Mouse (Mus musculus) thymus, postnatal 25 days (tissue): ENCODE data around the gene Epha8.

Experiments used
- DNase-seq: peaks from one replicate; pipeline ENCODE4 v3.0.0; 2022

The Epha8 gene

GRCm38 (mm10) chr4:136899154-136899553, 57.5 kb downstream of the Epha8 start:
- no peak for DNase-seq

DNA sequence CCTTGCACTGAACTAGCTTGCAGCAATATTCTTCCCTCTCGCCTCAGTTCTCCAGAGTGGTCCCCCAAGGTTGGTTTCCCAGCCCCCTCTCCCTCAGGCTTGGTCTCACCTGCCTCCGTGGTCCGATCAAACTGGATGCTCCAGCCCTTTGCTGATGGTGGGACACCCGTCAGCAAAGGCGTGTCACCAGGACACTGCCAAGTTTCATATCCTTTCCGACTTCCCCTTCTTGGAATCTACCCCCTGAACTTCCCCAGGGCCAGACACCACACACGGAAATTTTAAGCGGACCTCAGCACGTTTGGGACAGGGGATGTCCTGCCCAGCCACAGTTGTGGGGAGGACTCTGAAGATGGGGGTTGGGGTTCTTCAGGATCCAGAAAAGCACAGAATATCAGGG, 58.0 kb downstream of the Epha8 start, which contains the start of gene C1qa:
C1qa (minus strand) TSS at position 167 of the 400 bp plus-strand sequence.
- DNase-seq, result no peak

DNA sequence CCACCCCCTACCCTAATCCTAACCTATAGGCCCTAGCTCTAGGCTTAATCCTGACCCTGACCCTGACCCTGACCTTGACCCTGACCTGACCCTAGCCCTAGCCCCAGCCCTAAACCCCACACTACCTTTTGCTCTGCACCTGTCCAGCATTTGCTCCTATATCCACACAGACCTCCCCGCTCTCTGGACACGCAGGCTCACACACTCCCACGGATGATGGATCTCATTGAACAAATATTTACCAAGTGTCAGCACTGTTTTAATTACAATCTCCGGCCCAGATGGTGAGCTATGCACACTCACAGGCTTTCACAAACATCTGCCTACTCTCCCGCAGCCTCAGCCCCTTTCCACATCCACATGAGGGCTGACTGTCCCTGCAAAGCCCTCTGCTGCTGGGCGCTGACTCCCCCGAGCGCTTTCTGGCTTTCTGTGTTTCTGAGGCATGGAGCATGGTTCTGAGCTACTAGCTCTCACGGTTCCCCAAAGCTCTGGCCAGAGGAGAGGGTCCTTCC, 58.5 kb downstream of the Epha8 start:
- DNase-seq, result no peak

DNA sequence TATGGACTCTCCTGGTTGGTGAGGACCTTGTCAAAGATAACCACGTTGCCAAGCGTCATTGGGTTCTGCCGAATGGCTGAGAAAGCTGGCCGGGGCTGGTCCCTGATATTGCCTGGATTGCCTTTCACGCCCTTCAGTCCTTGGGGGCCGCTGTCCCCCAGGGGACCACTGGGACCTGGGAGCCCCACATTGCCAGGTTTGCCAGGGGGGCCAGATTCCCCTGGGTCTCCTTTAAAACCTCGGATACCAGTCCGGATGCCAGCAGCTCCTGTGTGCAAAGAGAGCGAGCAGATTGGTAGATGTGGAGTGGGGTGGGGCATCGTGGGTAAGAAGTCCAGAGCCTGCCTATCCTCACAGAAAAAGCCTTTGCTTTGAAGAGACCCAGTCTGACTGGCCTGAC, 60.2 kb downstream of the Epha8 start:
- DNase-seq, result no peak

DNA sequence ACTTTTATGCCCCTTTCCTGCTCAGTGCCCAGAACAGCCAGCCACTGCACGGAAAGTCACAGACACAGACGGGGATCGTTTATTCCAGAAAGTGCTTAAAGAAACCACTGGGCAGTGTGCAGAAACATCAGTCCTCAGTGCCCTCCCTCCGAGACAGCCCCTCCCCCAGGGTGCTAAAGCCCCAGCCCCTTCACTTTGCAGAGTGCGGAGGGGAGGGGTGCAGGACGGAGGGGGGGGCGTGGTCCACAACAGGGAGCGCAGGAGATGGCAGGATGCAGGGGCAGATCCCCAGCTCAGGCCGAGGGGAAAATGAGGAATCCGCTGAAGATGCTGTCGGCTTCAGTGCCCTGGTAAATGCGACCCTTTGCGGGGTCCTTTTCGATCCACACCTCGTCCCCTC, 60.8 kb downstream of the Epha8 start:
- DNase-seq, result no peak

DNA sequence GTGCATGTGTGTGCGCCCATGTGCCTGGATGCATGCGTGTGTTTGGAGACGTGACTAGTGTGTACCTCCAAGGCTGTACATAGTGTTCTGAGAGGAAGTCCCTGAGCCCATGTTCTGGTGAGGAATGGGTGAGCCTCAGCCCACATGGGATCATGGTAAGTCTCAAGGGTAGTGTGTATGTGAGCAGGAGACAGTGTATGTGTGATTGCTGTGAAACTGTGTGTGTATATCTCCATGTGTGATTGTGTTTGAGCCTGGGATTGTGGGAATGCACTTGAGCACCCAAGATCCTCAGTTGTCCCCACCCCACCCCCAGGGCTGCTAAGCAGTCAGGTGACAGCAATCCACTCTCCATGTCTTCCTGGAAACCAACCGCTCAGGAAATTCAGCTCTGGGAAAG, 61.8 kb downstream of the Epha8 start:
- DNase-seq, result no peak

DNA sequence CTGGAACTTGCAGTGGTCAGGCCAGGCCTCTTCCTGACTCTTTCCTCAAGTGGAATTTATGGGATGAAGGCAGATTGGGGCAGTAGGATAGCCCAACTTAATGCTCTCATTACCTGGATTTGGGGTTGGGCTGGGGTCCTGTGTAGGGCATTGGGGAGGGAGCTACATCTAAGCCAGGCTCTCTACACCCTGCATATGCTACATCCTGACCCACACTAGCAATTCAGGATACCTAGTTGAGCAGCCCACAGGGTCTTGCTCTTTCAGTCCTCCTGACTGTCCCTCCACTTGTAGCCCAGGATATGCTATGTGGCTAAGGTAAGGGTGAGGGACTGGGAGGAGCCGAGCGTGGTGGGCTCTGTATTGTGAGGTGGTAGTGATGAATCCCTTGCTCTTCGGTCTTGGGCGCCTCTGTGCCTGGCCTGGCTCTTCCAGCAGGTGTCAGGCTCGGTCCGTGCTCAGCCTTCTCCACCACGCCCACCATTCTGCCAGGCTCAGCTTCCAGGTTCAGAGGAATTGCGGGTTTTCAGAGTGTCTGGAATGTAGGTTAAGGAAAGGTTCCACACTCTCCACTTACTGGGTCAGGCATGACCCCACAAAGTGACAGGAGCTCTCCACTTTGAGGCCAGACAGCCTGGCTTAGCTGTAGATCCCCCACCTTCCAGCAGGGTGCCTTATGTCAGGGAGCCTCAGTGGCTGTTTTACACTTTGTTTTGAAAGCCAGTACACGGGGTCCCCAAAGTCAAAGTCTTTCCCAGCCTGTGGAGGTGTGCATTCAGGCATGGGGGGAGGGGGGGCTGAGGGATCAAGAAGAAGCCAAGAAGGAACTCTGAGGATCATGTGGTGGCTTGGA, 62.7 kb downstream of the Epha8 start:
- DNase-seq, result no peak

DNA sequence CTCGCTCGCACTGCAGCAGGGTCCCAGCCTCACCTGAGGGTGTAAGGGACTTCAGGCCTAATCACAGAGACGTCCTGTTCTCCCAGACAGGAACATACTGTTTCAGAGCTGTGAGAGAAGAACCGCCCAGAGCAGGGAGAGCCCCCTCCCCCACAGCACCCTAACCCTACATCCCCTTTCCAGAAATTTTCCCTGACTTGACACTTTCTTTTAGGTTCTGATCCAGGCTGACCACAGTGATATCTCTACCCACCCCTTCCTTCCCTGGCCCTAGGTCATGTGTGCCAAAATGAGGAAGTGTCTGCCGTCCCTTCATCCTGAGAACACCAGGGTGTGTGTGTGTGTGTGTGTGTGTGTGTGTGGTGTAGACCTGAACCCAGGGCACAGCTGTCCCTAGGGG, 63.8 kb downstream of the Epha8 start, which contains the start of gene C1qc:
C1qc (minus strand) TSS at position 255 of the 400 bp plus-strand sequence.
- DNase-seq, result no peak

DNA sequence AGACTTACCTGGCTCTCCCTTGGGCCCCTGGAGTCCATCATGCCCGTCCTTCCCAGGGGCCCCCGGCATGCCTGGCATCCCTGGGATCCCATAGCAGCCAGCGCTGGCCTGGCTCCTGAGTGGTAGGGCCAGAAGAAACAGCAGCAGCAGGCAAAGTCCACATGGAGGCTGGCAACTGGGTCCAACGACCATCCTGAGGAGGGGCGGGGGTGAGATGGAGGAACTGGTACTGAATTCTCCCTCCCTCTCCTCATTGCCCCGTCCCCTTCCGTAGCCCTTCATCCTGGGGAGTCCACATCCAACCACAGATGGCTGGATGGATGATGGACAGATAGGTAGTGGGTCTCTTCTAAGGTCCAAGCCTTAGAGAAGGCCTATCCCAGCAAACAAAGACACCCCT, 64.2 kb downstream of the Epha8 start:
- DNase-seq, result no peak

DNA sequence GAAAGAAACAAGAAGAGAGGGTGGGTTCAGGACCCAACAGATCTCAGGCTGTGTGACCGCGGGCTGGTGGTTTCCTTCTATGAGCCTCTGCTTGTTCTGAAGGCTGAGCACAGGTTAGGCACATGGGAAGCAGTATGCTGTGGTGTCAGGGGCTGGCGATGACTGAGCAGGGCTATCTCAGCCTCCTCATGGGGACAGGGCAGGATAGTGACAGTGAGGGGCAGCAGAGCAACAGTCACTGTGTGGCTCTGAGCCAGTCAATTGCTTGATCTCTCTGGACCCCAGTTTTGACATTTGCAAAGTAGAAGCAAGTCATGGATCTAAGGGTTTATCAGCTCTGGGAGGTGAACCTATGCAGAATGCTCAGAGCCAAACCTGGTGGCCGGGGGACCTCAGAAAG, 65.5 kb downstream of the Epha8 start:
- DNase-seq, result no peak

- DNase-seq, result no peak
Observed at GRCm38 (mm10) chr4:136889981-136890380, 66.6 kb downstream of the Epha8 start.

GRCm38 (mm10) chr4:136887714-136888113, 68.9 kb downstream of the Epha8 start:
- DNase-seq, result no peak

GRCm38 (mm10) chr4:136886101-136886500, 70.5 kb downstream of the Epha8 start, which contains the start of gene C1qb:
Gene C1qb (minus strand): TSS chr4:136886187.
- no peak for DNase-seq
